Mouse (Mus musculus) kidney, embryonic 16.5 days (tissue): ENCODE measurements around the gene Alg6. TPM values are rescaled to one million over a fixed set of nuclear protein-coding genes. Genes with fewer than 3 reads are reported as not detected.
A peak's percentile ranks its signal among the peaks of the same experiment; 100 is the strongest.

Experiments
- ATAC-seq: fragments of 200-750 bp; cut with Nextera tagmentation; 2 replicates; pipeline ENCODE4 v1.8.0; 2017; ENCODE audit warnings: moderate TSS enrichment; ENCODE audit not compliant: low FRiP score, low TSS enrichment
- H3K27ac ChIP-seq: fragments of 300-500 bp; sonication (generic); 2 replicates; pipeline ENCODE4 v1.5.1; 2014; ENCODE audit warnings: low read length
- H3K27me3 ChIP-seq: fragments of 300-500 bp; sonication (generic); 2 replicates; pipeline ENCODE4 v1.6.1; 2014; ENCODE audit warnings: low read length, control low read depth, mixed read lengths; ENCODE audit not compliant: insufficient read depth
- H3K36me3 ChIP-seq: fragments of 300-500 bp; sonication (generic); 2 replicates; pipeline ENCODE4 v1.6.1; 2014; ENCODE audit warnings: low read length, control low read depth, mixed read lengths; ENCODE audit not compliant: insufficient read depth
- H3K4me1 ChIP-seq: fragments of 300-500 bp; sonication (generic); 2 replicates; pipeline ENCODE4 v1.6.1; 2014; ENCODE audit warnings: low read length, control low read depth, mixed read lengths; ENCODE audit not compliant: insufficient read depth
- H3K4me2 ChIP-seq: fragments of 300-500 bp; sonication (generic); replicated peaks from 2 replicates; pipeline ENCODE4 v1.6.1; 2014; ENCODE audit warnings: low read depth, low read length
- H3K4me3 ChIP-seq: fragments of 300-500 bp; sonication (generic); 2 replicates; pipeline ENCODE4 v1.5.1; 2014; ENCODE audit warnings: mild to moderate bottlenecking, low read length
- H3K9ac ChIP-seq: fragments of 300-500 bp; sonication (generic); replicated peaks from 2 replicates; pipeline ENCODE4 v1.6.1; 2014; ENCODE audit warnings: low read length
- H3K9me3 ChIP-seq: fragments of 300-500 bp; sonication (generic); 2 replicates; pipeline ENCODE4 v1.6.1; 2016; ENCODE audit warnings: low read length, control low read depth
- WGBS: fragments of 180-500 bp; shearing (Covaris S2); extraction: QIAGEN DNeasy Blood & Tissue Kit; methylation state at CpG from one replicate; pipeline ENCODE4 v1.1.7; 2014; 5-methylcytosine and 5-hydroxymethylcytosine counted together
- polyA plus RNA-seq: library from polyadenylated mRNA; unstranded; fragments of >200 nt; fragmentation: Nextera tagmentation; extraction: Ambion mirVana; gene quantifications from 2 replicates; pipeline ENCODE4 v1.2.1, GENCODE M21; 2015

The Alg6 gene
- polyA plus RNA-seq, 1 experiment from 2014 or later, result 25.6 TPM

DNA sequence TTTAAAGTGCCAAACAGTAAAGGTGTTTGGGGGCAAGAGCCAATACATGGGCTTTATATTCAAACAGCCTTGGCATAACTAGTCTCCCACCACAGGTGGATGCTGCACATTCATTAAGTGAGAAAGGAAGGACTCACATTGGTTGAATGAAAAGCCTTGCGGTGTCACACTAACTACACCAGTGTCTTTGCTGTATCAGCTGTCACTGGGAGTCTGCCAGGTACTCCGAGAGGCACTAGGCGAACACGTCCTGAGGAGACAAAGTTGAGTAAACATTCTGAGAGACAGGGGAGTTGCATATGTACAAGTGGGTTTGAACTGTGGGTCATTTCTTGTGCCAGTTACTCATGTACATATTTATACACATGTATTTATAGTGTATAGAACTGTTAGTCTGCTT is 8.9 kb downstream of the Alg6 start:
- Histone ChIP-seq H3K4me3 (no peak overlapping the region), H3K27me3 (no peaks in the 10 kb centered on the region), H3K9ac (no peak overlapping the region), H3K9me3 (no peaks in the 10 kb centered on the region; the same call in 1 of the 2 replicates), H3K36me3 (peaks cover 31% of the 10 kb centered on the region), H3K4me2 (no peak overlapping the region), H3K27ac (no peak overlapping the region), H3K4me1 (0 out of 2 replicates have a peak, but pooled peaks cover 3% of the 10 kb centered on the region)
- ATAC-seq, result no peak
- 83% methylated on average over 4 of the region's 4 CpGs for WGBS

DNA sequence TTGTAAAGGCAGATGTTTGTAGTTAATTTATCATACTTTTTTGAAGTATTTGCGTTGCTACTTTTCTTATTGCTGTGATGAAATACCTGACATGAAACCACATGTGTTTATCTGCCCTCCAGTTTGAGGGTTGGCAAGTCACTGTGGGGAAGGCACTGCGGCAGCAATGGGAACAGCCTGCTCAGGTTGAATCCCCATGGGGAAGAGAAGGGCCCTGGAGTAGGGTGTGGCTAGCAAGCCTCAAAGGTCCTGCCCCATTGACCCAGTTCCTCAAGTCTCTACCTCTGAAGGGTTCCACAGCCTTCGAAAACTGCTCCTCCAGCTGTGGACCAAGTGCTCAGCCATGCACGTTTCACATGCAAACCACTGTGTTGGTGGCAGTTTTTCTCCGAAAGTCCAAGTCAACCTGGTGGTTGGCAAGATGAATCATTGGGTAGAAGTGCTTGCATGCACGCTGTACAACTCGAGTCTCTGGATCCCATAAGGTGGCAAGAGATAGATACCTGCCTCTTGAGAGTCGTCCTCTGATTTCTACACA is 10.5 kb downstream of the Alg6 start:
- 96% methylated on average over 8 of the region's 8 CpGs for WGBS
- Histone ChIP-seq H3K4me2 (no peak overlapping the region), H3K4me1 (0 out of 2 replicates have a peak, but pooled peaks cover 3% of the 10 kb centered on the region), H3K27ac (no peak overlapping the region), H3K4me3 (no peak overlapping the region), H3K9ac (no peak overlapping the region), H3K36me3 (peaks cover 45% of the 10 kb centered on the region), H3K9me3 (peaks cover 14% of the 10 kb centered on the region), H3K27me3 (no peaks in the 10 kb centered on the region)
- ATAC-seq, result no peak

DNA sequence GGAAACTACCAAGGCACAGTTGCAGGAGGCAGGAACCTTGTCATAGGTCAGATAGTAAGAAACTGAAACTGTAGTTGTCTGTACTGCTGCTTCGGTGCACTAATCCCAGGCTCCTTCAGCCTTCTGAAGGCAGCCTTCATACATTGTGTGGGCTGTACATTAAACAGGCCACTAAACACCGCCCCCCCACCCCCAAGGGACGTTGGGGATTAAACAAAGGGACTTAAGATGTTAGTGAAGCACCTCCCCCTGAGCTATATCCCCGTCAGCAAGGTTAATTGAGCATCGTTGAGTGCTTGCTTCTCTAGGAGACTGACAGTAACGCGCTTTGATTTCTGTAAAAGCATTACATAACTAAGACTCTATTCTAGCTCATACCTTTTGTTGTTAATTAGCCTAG is 24.4 kb downstream of the Alg6 start:
- H3K36me3 ChIP-seq, result no peaks in the 10 kb centered on the region
- no peaks in the 10 kb centered on the region for H3K27me3 ChIP-seq
- H3K4me2 ChIP-seq, result no peak overlapping the region
- no peaks in the 10 kb centered on the region for H3K9me3 ChIP-seq
- ATAC-seq, result no peak
- WGBS, result 59% methylated on average over 7 of the region's 7 CpGs
- H3K4me1 ChIP-seq, result no peaks in the 10 kb centered on the region
- no peak overlapping the region for H3K27ac ChIP-seq
- no peak overlapping the region for H3K9ac ChIP-seq
- no peak overlapping the region for H3K4me3 ChIP-seq

DNA sequence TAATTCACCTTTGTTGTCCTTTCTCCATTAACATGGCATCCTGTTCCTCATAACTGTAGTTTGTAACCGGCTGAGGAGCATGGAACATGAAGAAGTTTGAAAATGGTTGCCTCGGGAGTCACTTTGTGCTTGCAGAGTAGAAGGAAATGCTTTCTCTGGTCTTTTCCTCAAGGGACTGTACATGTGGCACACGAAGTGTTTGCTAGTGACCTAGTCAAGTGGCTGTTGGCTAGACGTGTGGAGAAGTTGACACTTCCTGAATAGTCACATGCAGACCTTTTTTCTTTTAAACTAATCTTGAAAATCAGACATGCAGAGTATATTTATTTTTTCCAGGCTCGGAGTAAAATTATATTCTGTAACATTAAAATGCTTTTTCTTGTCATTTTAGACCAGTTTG is 37.0 kb downstream of the Alg6 start:
- no peaks in the 10 kb centered on the region for H3K27me3 ChIP-seq
- no peak for ATAC-seq
- 82% methylated on average over 5 of the region's 5 CpGs for WGBS

DNA sequence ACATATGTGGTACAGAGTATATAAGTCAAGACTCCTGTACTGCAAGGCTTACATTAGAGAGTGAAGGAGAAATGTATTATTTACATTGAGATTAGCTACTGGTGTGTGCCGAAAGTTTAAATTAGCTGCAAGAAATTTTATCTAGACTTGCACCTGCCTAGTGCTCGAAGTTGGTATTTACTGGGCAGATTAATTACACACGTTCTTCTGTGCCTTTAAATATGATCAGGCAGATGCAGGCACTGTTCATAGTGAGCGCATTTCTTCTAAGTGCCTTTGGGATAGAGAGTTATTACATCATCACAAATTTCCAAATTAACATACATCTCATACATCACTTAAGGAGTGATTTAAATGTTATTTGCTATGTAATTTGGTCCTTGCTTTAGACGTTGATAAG is 50.8 kb downstream of the Alg6 start:
- H3K36me3 ChIP-seq, result no peaks in the 10 kb centered on the region
- no peak for ATAC-seq
- WGBS, result 73% methylated on average over 5 of the region's 5 CpGs

More for the DNA sequence above, 37.0 kb downstream of the Alg6 start:
- H3K27ac ChIP-seq, result no peak overlapping the region
- no peak overlapping the region for H3K9ac ChIP-seq
- no peaks in the 10 kb centered on the region for H3K4me1 ChIP-seq
- H3K36me3 ChIP-seq, result peaks cover 11% of the 10 kb centered on the region; the same call in 1 of the 2 replicates
- no peaks in the 10 kb centered on the region for H3K9me3 ChIP-seq
- no peak overlapping the region for H3K4me3 ChIP-seq
- H3K4me2 ChIP-seq, result no peak overlapping the region

GRCm38 (mm10) chr4:99766753-99767152 is 51.3 kb downstream of the Alg6 start:
- Histone ChIP-seq H3K4me1 (no peaks in the 10 kb centered on the region), H3K9me3 (no peaks in the 10 kb centered on the region), H3K36me3 (no peaks in the 10 kb centered on the region), H3K9ac (no peak overlapping the region), H3K4me2 (no peak overlapping the region), H3K27ac (no peak overlapping the region), H3K4me3 (no peak overlapping the region), H3K27me3 (no peaks in the 10 kb centered on the region)
- ATAC-seq, result no peak
- WGBS, result 42% methylated on average over 1 of the region's 1 CpGs

More for the DNA sequence above, 50.8 kb downstream of the Alg6 start:
- no peak overlapping the region for H3K4me2 ChIP-seq
- H3K27me3 ChIP-seq, result no peaks in the 10 kb centered on the region
- H3K4me1 ChIP-seq, result no peaks in the 10 kb centered on the region
- no peak overlapping the region for H3K27ac ChIP-seq
- H3K9me3 ChIP-seq, result no peaks in the 10 kb centered on the region
- H3K9ac ChIP-seq, result no peak overlapping the region
- H3K4me3 ChIP-seq, result no peak overlapping the region

DNA sequence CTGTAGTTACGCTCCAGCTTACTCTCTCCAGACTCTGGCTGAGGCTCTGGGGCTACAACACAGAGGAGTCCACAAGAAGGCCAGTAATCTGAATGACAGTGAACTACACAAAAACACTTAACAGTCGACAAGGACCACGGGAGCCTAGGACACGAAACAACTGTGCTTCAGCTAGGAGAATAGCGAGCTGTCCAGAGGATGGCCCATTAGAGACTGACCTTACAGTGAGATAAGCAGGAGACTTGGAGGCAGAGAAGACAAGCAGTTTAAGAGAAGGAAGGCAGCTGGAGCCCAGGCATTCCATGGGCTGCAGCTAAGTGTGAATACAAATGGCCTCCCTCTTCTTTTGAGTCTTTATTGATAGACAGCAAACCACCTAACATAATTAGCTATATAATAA is 55.1 kb downstream of the Alg6 start:
- Histone ChIP-seq H3K4me1 (no peaks in the 10 kb centered on the region), H3K27ac (no peak overlapping the region), H3K36me3 (no peaks in the 10 kb centered on the region), H3K4me2 (no peak overlapping the region), H3K9ac (no peak overlapping the region), H3K9me3 (no peaks in the 10 kb centered on the region), H3K4me3 (no peak overlapping the region), H3K27me3 (no peaks in the 10 kb centered on the region)
- peak; percentile 63; the same call in 1 of the 2 replicates for ATAC-seq
- WGBS, result 74% methylated on average over 5 of the region's 5 CpGs

DNA sequence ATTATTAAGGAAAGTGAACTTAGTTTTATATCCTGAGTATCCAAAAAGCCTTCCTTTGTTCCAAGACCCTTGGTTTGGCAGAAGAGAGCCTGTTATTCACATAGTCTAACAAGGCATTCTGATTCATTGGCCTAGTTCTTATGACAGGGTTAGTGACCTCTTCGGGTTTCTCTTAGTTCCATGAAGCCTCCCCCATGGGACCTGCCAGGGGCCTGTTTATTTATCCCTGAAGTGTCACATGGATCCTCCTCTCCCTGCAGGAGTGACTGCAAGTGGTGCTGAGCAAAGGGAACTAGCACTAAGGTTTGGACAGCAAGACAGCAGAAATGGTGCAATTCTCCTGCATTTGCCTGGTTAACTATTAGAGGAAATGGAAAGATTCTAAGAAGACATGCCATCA is 57.6 kb downstream of the Alg6 start:
- Histone ChIP-seq H3K27ac (no peak overlapping the region), H3K9me3 (no peaks in the 10 kb centered on the region), H3K27me3 (no peaks in the 10 kb centered on the region), H3K4me1 (no peaks in the 10 kb centered on the region), H3K36me3 (no peaks in the 10 kb centered on the region), H3K4me2 (no peak overlapping the region), H3K9ac (no peak overlapping the region), H3K4me3 (no peak overlapping the region)
- WGBS, result 14% methylated on average over 1 of the region's 1 CpGs
- no peak for ATAC-seq

DNA sequence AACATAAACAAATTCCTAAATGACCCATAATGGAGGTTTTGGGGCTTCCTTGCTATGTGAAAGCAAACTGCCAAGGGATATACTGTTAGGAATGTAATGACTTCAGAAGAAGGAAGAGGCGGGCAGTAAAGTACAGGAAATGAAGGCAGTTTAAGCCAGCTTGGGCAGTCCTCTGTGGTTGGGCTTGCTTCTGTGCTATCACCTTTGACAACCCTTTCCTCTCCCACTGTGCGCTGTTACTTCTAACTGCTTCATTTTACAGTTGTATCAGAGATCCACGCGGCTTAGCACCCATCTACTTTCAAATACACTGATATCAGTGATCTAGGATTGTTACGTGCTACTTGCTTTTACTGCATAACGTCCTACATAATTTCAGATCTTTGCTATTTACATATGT is 76.9 kb downstream of the Alg6 start:
- Histone ChIP-seq H3K36me3 (0 out of 2 replicates have a peak, but pooled peaks cover 3% of the 10 kb centered on the region), H3K4me1 (no peaks in the 10 kb centered on the region), H3K9ac (no peak overlapping the region), H3K27ac (no peak overlapping the region), H3K9me3 (no peaks in the 10 kb centered on the region), H3K4me2 (no peak overlapping the region), H3K27me3 (no peaks in the 10 kb centered on the region), H3K4me3 (no peak overlapping the region)
- ATAC-seq, result no peak
- 85% methylated on average over 6 of the region's 6 CpGs for WGBS
